Mouse (Mus musculus): ENCODE measurements around the gene Lhx8. TPM values are rescaled to one million over a fixed set of nuclear protein-coding genes. Genes with fewer than 3 reads are reported as not detected.

The Lhx8 gene
- total and polyA plus RNA-seq, 2 experiments from 2014 or later: 21.6 to 24.2 TPM

DNA sequence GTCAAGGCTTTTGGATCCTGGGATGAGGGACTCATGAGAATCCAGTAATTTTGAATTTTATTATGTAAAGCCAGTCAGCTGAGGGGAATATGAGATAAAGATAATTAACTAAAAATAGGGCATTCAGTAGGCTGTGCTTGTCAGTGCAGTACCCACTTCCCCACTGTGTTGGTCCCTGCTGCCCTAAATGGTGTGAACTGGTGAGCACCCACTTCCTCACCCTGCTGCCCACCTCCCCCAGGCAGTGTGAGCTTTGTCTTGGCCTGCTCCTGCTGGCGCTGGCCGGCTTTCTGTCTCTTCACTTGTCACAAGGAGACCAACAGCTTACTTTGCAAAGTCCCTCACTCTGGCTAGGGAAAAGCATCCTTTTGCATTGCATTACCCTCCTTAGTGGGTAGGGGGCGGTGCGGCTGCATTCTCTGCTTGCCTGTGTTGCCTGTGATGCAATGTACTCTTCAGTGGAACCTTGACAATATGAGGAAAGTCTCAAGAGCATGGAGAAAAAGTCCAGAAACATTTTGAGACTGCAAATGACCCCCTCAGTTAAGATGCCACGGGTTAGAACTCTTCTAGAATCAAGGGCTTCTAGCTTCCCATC lies 12.7 kb downstream of the Lhx8 start:
- Histone ChIP-seq H3K27ac (ENCODE audit: low read depth, low read length) (no peak overlapping the region), H3K9me3 (ENCODE audit: low read length) (no peaks in the 10 kb centered on the region), H3K9ac (no peak overlapping the region), H3K4me2 (ENCODE audit: low read depth) (no peak overlapping the region), H3K4me1 (ENCODE audit: insufficient read depth) (no peaks in the 10 kb centered on the region), H3K27me3 (ENCODE audit: insufficient read depth, low read length) (peaks cover 2% of the 10 kb centered on the region), H3K4me3 (ENCODE audit: low read depth, low read length) (no peak overlapping the region), H3K36me3 (ENCODE audit: insufficient read depth) (no peaks in the 10 kb centered on the region)
- 14% methylated on average over 5 of the region's 5 CpGs for WGBS
- ATAC-seq (no peak), DNase-seq (no peak)
- peak; percentile 54 for TF ChIP-seq CTCF (IDR thresholded peaks at IDR 0.05; ENCODE audit: low read depth)

DNA sequence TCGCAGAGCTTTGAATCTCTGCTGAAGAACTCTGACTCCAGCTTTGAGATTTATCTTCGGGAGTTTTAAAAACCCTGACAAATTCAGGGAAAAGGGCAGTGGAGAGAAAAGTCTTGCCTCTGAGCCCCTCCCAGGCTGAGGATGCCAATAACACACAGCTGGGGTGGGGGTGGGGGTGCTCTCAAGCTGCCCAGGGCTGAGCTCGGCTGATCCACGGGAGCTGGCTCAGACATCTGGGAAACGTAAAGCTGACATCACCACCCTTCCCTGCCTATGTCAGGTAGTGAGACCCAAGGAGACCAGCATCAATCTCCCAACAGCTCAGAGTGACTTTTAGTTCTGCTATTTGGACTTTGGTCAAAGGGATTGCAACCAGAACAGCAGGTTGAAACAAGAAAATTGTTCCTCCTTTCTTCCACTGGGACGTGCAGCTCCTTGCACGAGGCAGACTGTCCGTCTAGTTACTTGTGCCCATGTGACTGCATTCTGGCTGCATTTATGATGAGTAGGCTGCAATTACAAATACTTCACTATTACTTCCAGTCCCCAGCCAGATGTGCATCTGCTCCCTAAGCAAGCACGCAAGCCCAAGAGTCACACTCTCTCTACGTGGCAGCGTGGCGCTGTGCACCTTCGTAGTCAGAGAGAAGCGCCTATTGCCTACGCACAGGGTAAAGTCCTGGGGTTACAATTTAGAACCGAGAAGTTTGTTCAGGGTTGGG lies 25.1 kb downstream of the Lhx8 start:
- 65% methylated on average over 16 of the region's 16 CpGs for WGBS

DNA sequence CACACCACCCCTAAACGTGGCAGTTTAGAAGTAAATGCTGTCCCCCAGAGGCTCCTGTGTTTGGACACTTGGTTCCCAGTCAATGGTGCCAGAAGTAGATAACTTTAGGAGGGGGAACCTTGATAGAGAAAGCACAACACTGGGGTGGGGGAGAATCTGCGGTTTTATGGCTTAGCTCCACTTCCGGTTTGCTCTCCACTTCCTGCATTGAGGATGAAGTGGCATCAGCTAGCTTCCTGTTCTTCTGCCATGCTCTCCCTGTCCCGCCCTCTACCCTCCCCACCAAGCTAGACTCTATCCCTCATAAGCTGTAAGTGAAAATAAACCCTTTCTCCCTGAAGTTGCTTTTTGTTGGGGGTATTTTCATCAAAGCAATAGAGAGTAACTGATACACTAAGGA lies 29.4 kb downstream of the Lhx8 start:
- 85% methylated on average over 4 of the region's 4 CpGs for WGBS
- no peak for TF ChIP-seq CTCF (IDR thresholded peaks at IDR 0.05; ENCODE audit: low read depth)
- H3K27me3 ChIP-seq (ENCODE audit: insufficient read depth, low read length): no peaks in the 10 kb centered on the region
- DNase-seq (no peak), ATAC-seq (no peak)
- no peaks in the 10 kb centered on the region for H3K4me1 ChIP-seq (ENCODE audit: insufficient read depth)
- H3K9ac ChIP-seq: no peak overlapping the region
- no peak overlapping the region for H3K27ac ChIP-seq (ENCODE audit: low read depth, low read length)
- no peak overlapping the region for H3K4me2 ChIP-seq (ENCODE audit: low read depth)
- no peaks in the 10 kb centered on the region for H3K9me3 ChIP-seq (ENCODE audit: low read length)
- no peaks in the 10 kb centered on the region for H3K36me3 ChIP-seq (ENCODE audit: insufficient read depth)
- H3K4me3 ChIP-seq (ENCODE audit: low read depth, low read length): no peak overlapping the region

More for the DNA sequence above, 25.1 kb downstream of the Lhx8 start:
- H3K4me2 ChIP-seq (ENCODE audit: low read depth): no peak overlapping the region
- no peak overlapping the region for H3K27ac ChIP-seq (ENCODE audit: low read depth, low read length)
- no peaks in the 10 kb centered on the region for H3K27me3 ChIP-seq (ENCODE audit: insufficient read depth, low read length)
- H3K4me3 ChIP-seq (ENCODE audit: low read depth, low read length): no peak overlapping the region
- no peaks in the 10 kb centered on the region for H3K36me3 ChIP-seq (ENCODE audit: insufficient read depth)
- no peak for TF ChIP-seq CTCF (IDR thresholded peaks at IDR 0.05; ENCODE audit: low read depth)
- H3K4me1 ChIP-seq (ENCODE audit: insufficient read depth): no peaks in the 10 kb centered on the region
- no peak overlapping the region for H3K9ac ChIP-seq
- peak; percentile 59; the same call in 1 of the 2 replicates for ATAC-seq
- no peaks in the 10 kb centered on the region for H3K9me3 ChIP-seq (ENCODE audit: low read length)
- no peak for DNase-seq

DNA sequence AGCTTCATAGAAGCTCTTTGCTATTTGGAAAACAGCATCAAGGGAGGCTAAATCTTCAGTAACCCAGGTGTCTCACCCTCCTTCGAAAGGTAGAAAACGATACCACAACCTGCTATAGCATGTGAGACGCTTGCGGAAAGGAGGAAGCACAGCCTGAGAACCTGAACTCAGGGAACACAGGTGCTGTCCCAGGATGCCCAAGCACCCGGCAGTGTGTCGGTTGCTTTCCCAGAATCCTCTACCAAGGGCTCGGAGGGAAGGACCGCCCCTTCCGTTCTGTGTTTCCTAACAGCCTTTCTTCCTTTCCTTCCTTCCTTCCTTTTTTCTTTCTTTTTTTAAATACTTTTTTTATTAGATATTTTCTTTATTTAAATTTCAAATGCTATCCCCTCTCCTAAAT lies 30.5 kb downstream of the Lhx8 start:
- no peak for DNase-seq
- no peak for ATAC-seq
- Histone ChIP-seq H3K9me3 (ENCODE audit: low read length) (no peaks in the 10 kb centered on the region), H3K4me2 (ENCODE audit: low read depth) (no peak overlapping the region), H3K4me3 (ENCODE audit: low read depth, low read length) (no peak overlapping the region), H3K4me1 (ENCODE audit: insufficient read depth) (no peaks in the 10 kb centered on the region), H3K36me3 (ENCODE audit: insufficient read depth) (no peaks in the 10 kb centered on the region), H3K9ac (no peak overlapping the region), H3K27ac (ENCODE audit: low read depth, low read length) (no peak overlapping the region), H3K27me3 (ENCODE audit: insufficient read depth, low read length) (no peaks in the 10 kb centered on the region)
- TF ChIP-seq CTCF (IDR thresholded peaks at IDR 0.05; ENCODE audit: low read depth): no peak
- WGBS: 94% methylated on average over 9 of the region's 9 CpGs

DNA sequence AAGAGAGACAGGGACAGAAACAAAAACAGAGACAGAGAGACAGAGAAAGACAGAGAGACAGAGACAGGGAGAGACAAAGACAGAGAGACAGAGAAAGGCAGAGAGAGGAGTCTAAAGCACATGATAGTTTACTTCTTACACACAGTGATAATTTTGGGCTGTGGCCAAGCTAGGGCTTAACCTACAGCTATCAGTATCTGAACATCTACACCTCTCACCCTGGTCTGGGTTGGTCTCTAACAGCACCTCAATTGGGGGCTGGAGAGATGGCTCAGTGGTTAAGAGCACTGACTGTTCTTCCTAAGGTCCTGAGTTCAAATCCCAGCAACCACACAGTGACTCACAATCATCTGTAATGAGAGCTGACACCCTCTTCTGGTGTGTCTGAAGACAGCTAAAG lies 32.0 kb downstream of the Lhx8 start:
- H3K4me1 ChIP-seq (ENCODE audit: insufficient read depth): no peaks in the 10 kb centered on the region
- no peak for DNase-seq
- no peak for TF ChIP-seq CTCF (IDR thresholded peaks at IDR 0.05; ENCODE audit: low read depth)
- H3K27me3 ChIP-seq (ENCODE audit: insufficient read depth, low read length): no peaks in the 10 kb centered on the region
- no peak overlapping the region for H3K9ac ChIP-seq
- H3K9me3 ChIP-seq (ENCODE audit: low read length): no peaks in the 10 kb centered on the region
- no peak overlapping the region for H3K4me2 ChIP-seq (ENCODE audit: low read depth)
- no peaks in the 10 kb centered on the region for H3K36me3 ChIP-seq (ENCODE audit: insufficient read depth)
- H3K4me3 ChIP-seq (ENCODE audit: low read depth, low read length): no peak overlapping the region
- no peak overlapping the region for H3K27ac ChIP-seq (ENCODE audit: low read depth, low read length)
- ATAC-seq: no peak

DNA sequence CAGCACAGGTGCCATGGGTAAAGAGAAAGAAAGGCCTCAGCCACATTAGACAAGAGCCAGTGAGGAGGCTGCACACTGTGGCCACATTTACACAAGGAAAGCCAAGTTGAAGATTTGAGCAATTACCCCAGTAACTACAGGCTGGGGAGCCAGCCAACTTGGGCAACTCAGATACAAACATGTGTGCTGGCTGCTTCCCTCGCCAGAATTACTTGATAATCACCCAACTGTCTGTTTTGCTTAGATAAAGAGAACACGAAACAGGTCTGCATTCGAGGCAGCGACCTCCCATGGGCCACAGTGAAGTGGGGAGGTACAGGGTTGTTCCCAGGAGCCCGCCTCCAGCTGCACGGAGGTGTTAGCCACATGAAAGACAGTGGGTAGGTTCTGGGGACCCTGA lies 33.0 kb downstream of the Lhx8 start:
- Histone ChIP-seq H3K36me3 (ENCODE audit: insufficient read depth) (no peaks in the 10 kb centered on the region), H3K4me1 (ENCODE audit: insufficient read depth) (no peaks in the 10 kb centered on the region), H3K9ac (no peak overlapping the region), H3K4me3 (ENCODE audit: low read depth, low read length) (no peak overlapping the region), H3K27me3 (ENCODE audit: insufficient read depth, low read length) (no peaks in the 10 kb centered on the region), H3K9me3 (ENCODE audit: low read length) (no peaks in the 10 kb centered on the region), H3K4me2 (ENCODE audit: low read depth) (no peak overlapping the region), H3K27ac (ENCODE audit: low read depth, low read length) (no peak overlapping the region)
- WGBS: 42% methylated on average over 6 of the region's 6 CpGs
- no peak for TF ChIP-seq CTCF (IDR thresholded peaks at IDR 0.05; ENCODE audit: low read depth)
- ATAC-seq (no peak), DNase-seq (peak; percentile 63)

DNA sequence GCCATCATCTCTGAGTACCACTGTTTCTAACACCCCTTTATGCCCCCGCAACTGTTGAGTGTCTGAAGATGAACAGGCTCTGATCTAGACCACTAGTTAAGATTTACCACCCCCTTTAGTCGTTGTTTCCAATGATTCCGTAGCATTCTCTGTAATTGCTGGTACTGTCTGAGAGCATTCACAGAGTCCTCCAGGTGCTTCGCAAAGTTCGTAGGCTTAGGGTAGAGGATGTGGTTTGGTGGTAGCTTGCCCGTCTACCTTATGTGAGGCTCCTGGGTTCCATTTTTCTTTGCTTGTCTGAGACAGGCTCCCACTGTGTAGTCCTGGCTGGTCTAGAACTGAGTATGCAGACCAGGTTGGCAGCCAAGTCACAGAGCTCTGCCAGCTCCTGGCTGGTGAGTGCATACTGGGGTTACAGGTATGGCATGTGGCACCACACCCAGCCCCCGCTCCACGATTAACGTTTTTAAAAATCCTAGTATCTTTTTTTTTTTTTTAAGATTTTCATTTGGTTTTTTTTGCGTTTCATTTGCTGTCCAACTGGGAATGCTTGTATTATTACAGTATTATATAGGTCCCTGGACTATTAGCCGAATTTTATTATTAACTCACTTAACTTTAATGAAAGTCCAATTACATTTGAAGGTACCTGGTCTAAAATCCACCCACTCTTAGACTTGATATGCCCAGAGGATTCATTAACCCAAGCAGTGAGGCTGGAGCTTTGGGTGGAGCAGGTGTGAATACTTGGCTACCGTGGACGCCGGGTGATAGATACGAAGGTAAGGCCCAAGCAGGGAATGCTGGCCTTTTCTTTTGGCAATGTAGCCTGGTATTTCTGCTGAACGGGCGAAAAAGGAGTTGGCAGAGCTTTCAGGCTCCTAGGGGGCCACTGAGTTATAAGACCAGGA lies 35.3 kb downstream of the Lhx8 start:
- H3K9ac ChIP-seq: no peak overlapping the region
- H3K4me2 ChIP-seq (ENCODE audit: low read depth): no peak overlapping the region
- DNase-seq (no peak), ATAC-seq (no peak)
- no peak overlapping the region for H3K4me3 ChIP-seq (ENCODE audit: low read depth, low read length)
- no peaks in the 10 kb centered on the region for H3K9me3 ChIP-seq (ENCODE audit: low read length)
- H3K4me1 ChIP-seq (ENCODE audit: insufficient read depth): no peaks in the 10 kb centered on the region
- 94% methylated on average over 17 of the region's 17 CpGs for WGBS
- TF ChIP-seq CTCF (IDR thresholded peaks at IDR 0.05; ENCODE audit: low read depth): no peak
- H3K36me3 ChIP-seq (ENCODE audit: insufficient read depth): no peaks in the 10 kb centered on the region
- H3K27me3 ChIP-seq (ENCODE audit: insufficient read depth, low read length): no peaks in the 10 kb centered on the region
- H3K27ac ChIP-seq (ENCODE audit: low read depth, low read length): no peak overlapping the region

Measured in forebrain, postnatal 0 days (tissue).